Mouse (Mus musculus): Measurements from ENCODE around the gene Gpm6b.

Gene Gpm6b

DNA sequence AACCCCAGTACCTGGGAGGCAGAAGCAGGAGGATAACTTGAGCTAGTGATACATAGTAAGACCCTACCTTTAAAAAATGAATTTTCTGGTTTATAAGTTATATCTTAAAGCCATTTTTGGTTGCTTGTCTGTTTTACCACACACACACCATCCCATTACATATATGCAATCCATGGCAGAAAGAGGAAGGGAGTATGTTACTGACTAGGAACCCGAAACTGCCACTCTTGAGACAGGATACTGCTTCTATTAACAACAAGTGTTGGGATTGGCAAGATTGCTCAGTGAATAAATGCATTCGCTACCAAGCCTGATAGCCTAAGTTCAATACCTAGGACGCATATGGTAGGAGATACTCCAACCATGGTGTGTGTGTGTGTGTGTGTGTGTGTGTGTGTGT is 117.6 kb downstream of the Gpm6b start:
- no peak for DNase-seq (ENCODE audit: low read depth)

GRCm38 (mm10) chrX:166358955-166359354 is 120.2 kb downstream of the Gpm6b start:
- DNase-seq (ENCODE audit: low read depth): no peak

GRCm38 (mm10) chrX:166359927-166360440 is 121.3 kb downstream of the Gpm6b start:
- DNase-seq (ENCODE audit: low read depth): no peak

GRCm38 (mm10) chrX:166360455-166360854 is 121.7 kb downstream of the Gpm6b start:
- no peak for DNase-seq (ENCODE audit: low read depth)

DNA sequence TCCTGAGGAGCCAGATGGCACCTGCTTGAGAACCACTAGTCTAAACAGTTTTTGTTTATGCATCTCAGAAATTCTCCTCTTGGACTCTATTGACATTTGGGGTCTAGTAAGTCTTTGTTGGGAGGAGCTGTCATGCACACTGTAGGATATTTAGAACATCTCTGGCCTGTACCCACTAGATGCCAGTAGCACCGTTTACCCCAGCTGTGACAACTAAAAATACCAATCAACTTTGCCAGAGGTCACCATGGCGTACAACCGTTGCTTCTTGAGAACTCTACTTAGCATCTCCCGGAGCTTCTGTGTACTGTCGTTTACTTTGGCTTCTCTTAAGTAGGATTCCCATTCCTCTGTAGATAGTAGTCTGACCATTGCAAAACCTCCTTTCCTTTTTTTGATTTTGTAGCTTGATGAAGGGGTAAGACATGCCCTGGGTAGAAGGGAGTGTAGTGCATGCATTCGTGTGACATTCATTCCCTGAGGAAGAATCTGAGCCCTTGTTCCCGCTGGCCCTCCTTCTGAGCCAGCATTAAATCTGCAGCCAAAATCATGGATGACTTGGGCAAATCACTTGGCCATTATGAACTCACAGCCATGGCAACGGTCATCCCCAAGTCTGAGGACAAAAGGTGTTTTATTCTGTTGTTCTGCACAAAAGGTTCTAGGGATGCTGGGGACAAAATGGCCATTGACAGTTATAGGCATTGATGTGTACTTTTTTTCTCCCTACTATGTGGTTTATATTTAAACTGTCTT is 126.9 kb downstream of the Gpm6b start:
- DNase-seq (ENCODE audit: low read depth): no peak

DNA sequence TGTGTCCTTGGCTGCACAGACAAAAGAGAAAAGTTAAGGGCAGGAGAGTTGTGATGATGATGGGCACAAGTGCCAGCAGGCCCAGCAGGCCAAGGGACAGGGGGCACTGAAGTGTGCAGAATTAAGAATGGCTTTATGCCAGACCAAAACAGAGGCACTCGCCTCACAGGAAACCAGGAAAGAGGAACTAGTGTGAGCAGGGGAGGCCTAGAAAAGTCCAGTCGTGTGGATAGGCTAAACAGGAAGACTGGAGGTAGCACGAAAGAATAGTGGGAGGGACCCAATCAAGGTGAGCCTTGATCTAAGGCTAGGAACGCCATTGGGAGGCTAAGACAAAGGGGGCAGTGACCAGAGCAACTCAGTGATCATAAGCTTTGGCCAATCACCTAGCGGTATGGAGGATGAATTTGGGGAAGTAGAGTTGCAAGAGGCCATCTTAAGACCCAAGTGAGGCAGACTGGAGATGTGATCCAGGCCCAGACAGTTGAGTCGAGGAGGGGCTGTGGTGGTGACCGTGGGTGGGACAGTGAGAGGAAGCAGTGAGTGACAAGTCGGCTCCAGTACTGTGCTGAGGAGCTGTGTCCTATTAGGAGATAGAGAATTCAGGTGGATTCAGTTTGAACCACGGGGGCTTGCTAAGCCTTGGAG is 138.1 kb downstream of the Gpm6b start:
- DNase-seq (ENCODE audit: low read depth): no peak

- DNase-seq (ENCODE audit: low read depth): no peak
Observed at GRCm38 (mm10) chrX:166378652-166379051, 139.9 kb downstream of the Gpm6b start.

DNA sequence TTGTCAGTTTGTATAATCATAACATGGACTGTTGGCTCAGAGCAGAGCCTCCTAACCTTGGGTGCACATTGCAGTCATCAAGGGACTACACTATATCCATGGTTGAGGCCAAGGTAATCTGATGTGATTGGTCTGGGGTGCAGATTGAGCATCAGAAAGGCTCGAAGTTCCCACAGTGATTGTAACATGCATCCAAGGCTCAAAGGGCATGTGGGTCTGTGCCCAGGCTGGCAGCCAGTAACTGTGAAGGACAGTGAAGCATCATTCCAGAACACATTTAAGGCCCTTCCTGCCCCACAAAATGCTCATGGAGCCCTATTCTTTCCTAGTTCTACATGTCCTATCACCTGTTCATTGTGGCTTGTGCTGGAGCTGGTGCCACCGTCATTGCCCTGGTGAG is 144.9 kb downstream of the Gpm6b start:
- no peak for DNase-seq (ENCODE audit: low read depth)

- DNase-seq (ENCODE audit: low read depth): no peak
Observed at GRCm38 (mm10) chrX:166384935-166385334, 146.2 kb downstream of the Gpm6b start.

- DNase-seq (ENCODE audit: low read depth): no peak
Observed at GRCm38 (mm10) chrX:166386656-166387055, 147.9 kb downstream of the Gpm6b start.

- DNase-seq (ENCODE audit: low read depth): no peak
Observed at GRCm38 (mm10) chrX:166393753-166394152, 155.0 kb downstream of the Gpm6b start.

- no peak for DNase-seq (ENCODE audit: low read depth)
Observed at GRCm38 (mm10) chrX:166407865-166408264, 169.2 kb downstream of the Gpm6b start.

DNA sequence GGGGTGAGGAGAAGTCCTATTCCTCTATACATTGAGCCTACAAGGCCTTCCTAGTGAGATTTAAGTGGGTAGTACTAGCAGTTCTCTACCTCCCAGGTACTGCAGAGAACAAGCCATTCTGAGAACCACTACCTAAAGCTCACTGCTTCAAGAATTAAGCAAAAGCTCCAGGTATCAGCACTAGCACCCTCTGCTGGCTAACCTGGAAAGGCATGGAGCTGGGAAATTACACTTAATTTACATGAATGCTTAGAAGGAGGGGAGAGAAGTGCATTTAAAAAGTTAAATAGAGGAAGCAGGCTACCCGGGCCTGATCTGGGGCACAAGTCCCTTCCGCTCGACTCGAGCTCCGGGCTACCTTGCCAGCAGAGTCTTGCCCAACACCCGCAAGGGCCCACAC is 177.5 kb downstream of the Gpm6b start:
- DNase-seq (ENCODE audit: low read depth): no peak

DNA sequence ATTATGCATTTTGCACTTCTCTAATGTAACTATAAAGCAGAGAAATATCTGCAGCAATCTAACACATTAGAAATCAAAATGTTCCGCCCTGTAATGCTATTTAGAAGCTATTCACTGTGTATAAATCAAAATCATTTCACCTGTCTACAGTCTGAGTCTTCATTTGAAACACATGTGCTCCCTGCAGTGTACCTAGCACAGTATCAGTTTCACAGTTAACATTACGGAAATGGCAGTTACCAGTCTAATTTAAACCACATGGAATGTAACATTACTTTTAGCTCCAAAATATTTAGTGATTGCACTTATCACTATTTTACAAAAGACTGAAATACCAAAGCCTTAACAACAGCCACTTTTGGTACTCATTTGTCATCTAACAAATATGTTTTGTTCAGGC is 196.1 kb downstream of the Gpm6b start:
- no peak for DNase-seq (ENCODE audit: low read depth)
